8 mouse cellular contexts compared by ENCODE assay signal in the genomic region with DNA sequence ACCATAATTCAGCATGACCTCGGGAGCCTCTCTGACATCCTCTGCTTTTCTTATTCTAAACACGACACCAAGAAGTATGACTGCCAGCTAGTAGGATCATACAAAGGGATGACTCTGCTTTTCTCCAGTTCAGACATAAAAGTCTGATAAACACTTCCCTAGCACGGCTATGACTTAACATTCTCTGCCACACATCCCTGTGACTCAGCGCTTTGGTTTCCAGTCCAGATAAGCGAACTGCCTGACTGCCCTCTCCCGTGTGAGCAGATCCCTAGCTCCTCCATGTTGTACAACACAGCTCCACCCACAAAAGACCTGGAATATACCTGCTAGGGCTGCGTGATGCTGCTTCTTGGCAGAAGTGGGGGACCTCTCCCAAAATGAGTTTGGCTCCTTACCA. TPM values are rescaled to one million over a fixed set of nuclear protein-coding genes. Genes with fewer than 3 reads are reported as not detected.
A peak's percentile ranks its signal among the peaks of the same experiment; 100 is the strongest.
DNase-seq lines count a peak whose midpoint lies in the region; ATAC-seq and TF ChIP-seq lines count a peak whose summit lies in the region.

No protein-coding gene starts in this region.

- peak overlapping the region; percentile 61 for H3K27ac ChIP-seq in heart, embryonic 13.5 days (replicated peaks)
- no peak overlapping the region for H3K27ac ChIP-seq in embryonic facial prominence, embryonic 10.5 days (replicated peaks)

- peak; percentile 80 for ATAC-seq in heart, embryonic 13.5 days (ENCODE audit: extremely low read depth, insufficient number of reproducible peaks, low FRiP score, low TSS enrichment)

- no peaks in the 10 kb centered on the region for H3K9me3 ChIP-seq in heart, embryonic 13.5 days
- H3K9me3 ChIP-seq in embryonic facial prominence, embryonic 10.5 days: no peaks in the 10 kb centered on the region

- H3K4me1 ChIP-seq in lung, adult 2 months (ENCODE audit: control insufficient read depth, insufficient read depth, low read length): peaks cover 10% of the 10 kb centered on the region
- H3K4me1 ChIP-seq in heart, embryonic 13.5 days: peaks cover 46% of the 10 kb centered on the region
- H3K4me1 ChIP-seq in embryonic facial prominence, embryonic 10.5 days: peaks cover 12% of the 10 kb centered on the region

- H3K9ac ChIP-seq in heart, embryonic 13.5 days: no peak overlapping the region

- no peaks in the 10 kb centered on the region for H3K36me3 ChIP-seq in heart, embryonic 13.5 days
- no peaks in the 10 kb centered on the region for H3K36me3 ChIP-seq in embryonic facial prominence, embryonic 10.5 days (replicated peaks)

- no peaks in the 10 kb centered on the region for H3K27me3 ChIP-seq in heart, embryonic 13.5 days (replicated peaks)
- 0 out of 2 replicates have a peak, but pooled peaks cover 3% of the 10 kb centered on the region for H3K27me3 ChIP-seq in embryonic facial prominence, embryonic 10.5 days (replicated peaks; ENCODE audit: low read depth, poor library complexity, severe bottlenecking)

- peak; percentile 34 to 59 for DNase-seq in lung, adult 18-20 months
- no peak for DNase-seq in lung, adult 2 months
- DNase-seq in adrenal gland, adult 2 months: peak; percentile 76
- peak; percentile 27 for DNase-seq in lung, postnatal 10 days
- DNase-seq in embryonic facial prominence, embryonic 10.5 days (ENCODE audit: low spot score): no peak
- no peak for DNase-seq in right cerebral cortex, postnatal 14 days
- DNase-seq in right cerebral cortex, postnatal 4 days: no peak

- no peak for TF ChIP-seq POLR2A in lung, adult 2 months (IDR thresholded peaks at IDR 0.05; ENCODE audit: borderline replicate concordance, extremely low read depth, low read depth, low read length)

- TF ChIP-seq CTCF in lung, adult 2 months (IDR thresholded peaks at IDR 0.05; ENCODE audit: insufficient read depth, low read length): no peak

- 17% methylated on average over 7 of the region's 7 CpGs for WGBS in lung, adult 2 months
- WGBS in heart, embryonic 13.5 days: 8% methylated on average over 7 of the region's 7 CpGs
- WGBS in embryonic facial prominence, embryonic 10.5 days: 63% methylated on average over 7 of the region's 7 CpGs

- H3K4me3 ChIP-seq in lung, adult 2 months (replicated peaks; ENCODE audit: extremely low read depth, low read depth, low read length): no peak overlapping the region
- 0 out of 2 replicates have a peak overlapping the region, but pooled peaks have one; percentile 6 for H3K4me3 ChIP-seq in heart, embryonic 13.5 days
- H3K4me3 ChIP-seq in embryonic facial prominence, embryonic 10.5 days: no peak overlapping the region

- peak overlapping the region; percentile 56 for H3K4me2 ChIP-seq in heart, embryonic 13.5 days

RNA-seq across cellular contexts. Expression of a gene that starts 12.2 kb away (rescaled TPM):
- polyA plus RNA-seq in lung, adult 2 months (2012; rRNA removed): 78.2 and 81.6 TPM in 2 replicates
- 10 to 100 TPM in 1 of 2 experiments, 1 to 10 TPM in 1; 5.8 to 10.2 TPM for total RNA-seq in adrenal gland, adult 2 months (2021)
- 13.5 and 14.2 TPM in 2 replicates for polyA plus RNA-seq in adrenal gland, adult 2 months (2012; rRNA removed)
- polyA plus RNA-seq in heart, embryonic 13.5 days (2015; fragmentation: Nextera tagmentation; extraction: Ambion mirVana): 4.5 and 5.5 TPM in 2 replicates
- 2.9 and 3.1 TPM in 2 replicates for polyA plus RNA-seq in embryonic facial prominence, embryonic 10.5 days (2016; fragmentation: Nextera tagmentation; extraction: Ambion mirVana)

Comparison
In these comparisons a context has a peak if more than half of its experiments do, and no peak if none do; other contexts are left out.
1. DNase-seq: peak in lung, adult 18-20 months (2 of 2), adrenal gland, adult 2 months (single experiment) and lung, postnatal 10 days (single experiment); none in lung, adult 2 months (single experiment), embryonic facial prominence, embryonic 10.5 days (single experiment), right cerebral cortex, postnatal 14 days (single experiment) and right cerebral cortex, postnatal 4 days (single experiment).